Mouse (Mus musculus) hindbrain, postnatal 0 days (tissue): ENCODE measurements around the gene Rimbp2. TPM values are rescaled to one million over a fixed set of nuclear protein-coding genes. Genes with fewer than 3 reads are reported as not detected.

Experiments
- ATAC-seq: fragments of 200-750 bp; cut with Nextera tagmentation; 2 replicates; pipeline ENCODE4 v1.8.0; 2017; ENCODE audit warnings: mild to moderate bottlenecking, moderate TSS enrichment, moderate library complexity
- DNase-seq: peaks from one replicate; pipeline ENCODE4 v3.0.0-alpha.2; 2015; ENCODE audit warnings: low spot score
- H3K27ac ChIP-seq: fragments of 300-500 bp; sonication (generic); 2 replicates; pipeline ENCODE4 v1.5.1; 2014; ENCODE audit warnings: mild to moderate bottlenecking
- H3K27me3 ChIP-seq: fragments of 300-500 bp; sonication (generic); 2 replicates; pipeline ENCODE4 v1.6.1; 2014; ENCODE audit warnings: low read length, mixed read lengths; ENCODE audit not compliant: insufficient read depth
- H3K36me3 ChIP-seq: fragments of 300-500 bp; sonication (generic); 2 replicates; pipeline ENCODE4 v1.6.1; 2014; ENCODE audit warnings: low read length, mixed read lengths; ENCODE audit not compliant: insufficient read depth
- H3K4me1 ChIP-seq: fragments of 300-500 bp; sonication (generic); 2 replicates; pipeline ENCODE4 v1.6.1; 2014; ENCODE audit warnings: antibody characterized with exemption, low read length, mixed read lengths; ENCODE audit not compliant: insufficient read depth
- H3K4me2 ChIP-seq: fragments of 300-500 bp; sonication (generic); 2 replicates; pipeline ENCODE4 v1.6.1; 2014; ENCODE audit warnings: low read depth, mild to moderate bottlenecking, low read length, moderate library complexity, mixed read lengths
- H3K4me3 ChIP-seq: fragments of 300-500 bp; sonication (generic); 2 replicates; pipeline ENCODE4 v1.5.1; 2014; ENCODE audit warnings: low read length
- H3K9ac ChIP-seq: fragments of 300-500 bp; sonication (generic); replicated peaks from 2 replicates; pipeline ENCODE4 v1.6.1; 2014; ENCODE audit warnings: mild to moderate bottlenecking, low read length, moderate library complexity, mixed read lengths
- H3K9me3 ChIP-seq: fragments of 300-500 bp; sonication (generic); 2 replicates; pipeline ENCODE4 v1.6.1; 2016; ENCODE audit warnings: low read length, mixed read lengths
- CTCF ChIP-seq: IDR thresholded peaks from 2 replicates; pipeline ENCODE4 v1.5.1; 2016; ENCODE audit warnings: antibody characterized with exemption, control low read depth, low read depth
- WGBS: fragments of 180-500 bp; shearing (Covaris S2); extraction: QIAGEN DNeasy Blood & Tissue Kit; methylation state at CpG from one replicate; pipeline ENCODE4 v1.1.7; 2014; 5-methylcytosine and 5-hydroxymethylcytosine counted together
- polyA plus RNA-seq: library from polyadenylated mRNA; unstranded; fragments of >200 nt; fragmentation: Nextera tagmentation; extraction: Ambion mirVana; gene quantifications from 2 replicates; pipeline ENCODE4 v1.2.1, GENCODE M21; 2015
- total RNA-seq: library from RNA; depleted of rRNA; stranded (reverse); fragments of >200 nt; gene quantifications from 2 replicates; pipeline ENCODE4 v1.2.3, GENCODE M21; 2014

Rimbp2 gene
- total and polyA plus RNA-seq, 2 experiments from 2014 or later: 4.5 to 18.9 TPM

- Histone ChIP-seq H3K4me3 (no peak overlapping the region), H3K27ac (no peak overlapping the region), H3K9ac (no peak overlapping the region), H3K4me1 (no peaks in the 10 kb centered on the region), H3K27me3 (no peaks in the 10 kb centered on the region), H3K9me3 (no peaks in the 10 kb centered on the region), H3K4me2 (no peak overlapping the region), H3K36me3 (no peaks in the 10 kb centered on the region)
- 86% methylated on average over 6 of the region's 6 CpGs for WGBS
- ATAC-seq: peak; percentile 22; the same call in 1 of the 2 replicates
- DNase-seq: peak; percentile 36
- TF ChIP-seq CTCF: peak; percentile 49
Observed at GRCm38 (mm10) chr5:128744351-128744750, 208.9 kb downstream of the Rimbp2 start.

- WGBS: 18% methylated on average over 8 of the region's 8 CpGs
- peak; percentile 49 for DNase-seq
Observed at GRCm38 (mm10) chr5:128739838-128740171, 213.5 kb downstream of the Rimbp2 start.

GRCm38 (mm10) chr5:128739168-128739837 is 214.0 kb downstream of the Rimbp2 start:
- H3K4me3 ChIP-seq: no peak overlapping the region

More at GRCm38 (mm10) chr5:128739838-128740171, 213.5 kb downstream of the Rimbp2 start:
- peak; percentile 50 for ATAC-seq
- Histone ChIP-seq H3K27ac (no peak overlapping the region), H3K4me3 (no peak overlapping the region), H3K27me3 (no peaks in the 10 kb centered on the region), H3K4me1 (no peaks in the 10 kb centered on the region), H3K9me3 (no peaks in the 10 kb centered on the region), H3K9ac (no peak overlapping the region), H3K4me2 (peak overlapping the region; percentile 27; the same call in 1 of the 2 replicates), H3K36me3 (no peaks in the 10 kb centered on the region)
- TF ChIP-seq CTCF: peak; percentile 76

GRCm38 (mm10) chr5:128735921-128736320 is 217.4 kb downstream of the Rimbp2 start:
- ATAC-seq (no peak), DNase-seq (no peak)
- H3K36me3 ChIP-seq: no peaks in the 10 kb centered on the region
- no peak overlapping the region for H3K4me3 ChIP-seq
- H3K4me1 ChIP-seq: no peaks in the 10 kb centered on the region
- H3K27ac ChIP-seq: no peak overlapping the region
- no peak for TF ChIP-seq CTCF
- no peaks in the 10 kb centered on the region for H3K27me3 ChIP-seq
- no peak overlapping the region for H3K9ac ChIP-seq
- H3K4me2 ChIP-seq: no peak overlapping the region
- WGBS: 82% methylated on average over 22 of the region's 22 CpGs
- H3K9me3 ChIP-seq: no peaks in the 10 kb centered on the region

More at GRCm38 (mm10) chr5:128739168-128739837, 214.0 kb downstream of the Rimbp2 start:
- Histone ChIP-seq H3K27me3 (no peaks in the 10 kb centered on the region), H3K4me1 (no peaks in the 10 kb centered on the region), H3K9me3 (no peaks in the 10 kb centered on the region), H3K4me2 (peak overlapping the region; percentile 27; the same call in 1 of the 2 replicates), H3K9ac (no peak overlapping the region), H3K27ac (no peak overlapping the region), H3K36me3 (no peaks in the 10 kb centered on the region)
- no peak for TF ChIP-seq CTCF
- DNase-seq (peak; percentile 60), ATAC-seq (peak; percentile 73)
- 18% methylated on average over 16 of the region's 17 CpGs for WGBS

- peak; percentile 95 for TF ChIP-seq CTCF
- ATAC-seq: no peak
- Histone ChIP-seq H3K9me3 (no peaks in the 10 kb centered on the region), H3K4me1 (no peaks in the 10 kb centered on the region), H3K4me3 (no peak overlapping the region), H3K9ac (no peak overlapping the region), H3K4me2 (no peak overlapping the region), H3K27ac (no peak overlapping the region), H3K27me3 (no peaks in the 10 kb centered on the region), H3K36me3 (no peaks in the 10 kb centered on the region)
- DNase-seq: peak; percentile 87
- WGBS: 3% methylated on average over 6 of the region's 6 CpGs
Observed at GRCm38 (mm10) chr5:128733955-128734354, 219.3 kb downstream of the Rimbp2 start.

DNA sequence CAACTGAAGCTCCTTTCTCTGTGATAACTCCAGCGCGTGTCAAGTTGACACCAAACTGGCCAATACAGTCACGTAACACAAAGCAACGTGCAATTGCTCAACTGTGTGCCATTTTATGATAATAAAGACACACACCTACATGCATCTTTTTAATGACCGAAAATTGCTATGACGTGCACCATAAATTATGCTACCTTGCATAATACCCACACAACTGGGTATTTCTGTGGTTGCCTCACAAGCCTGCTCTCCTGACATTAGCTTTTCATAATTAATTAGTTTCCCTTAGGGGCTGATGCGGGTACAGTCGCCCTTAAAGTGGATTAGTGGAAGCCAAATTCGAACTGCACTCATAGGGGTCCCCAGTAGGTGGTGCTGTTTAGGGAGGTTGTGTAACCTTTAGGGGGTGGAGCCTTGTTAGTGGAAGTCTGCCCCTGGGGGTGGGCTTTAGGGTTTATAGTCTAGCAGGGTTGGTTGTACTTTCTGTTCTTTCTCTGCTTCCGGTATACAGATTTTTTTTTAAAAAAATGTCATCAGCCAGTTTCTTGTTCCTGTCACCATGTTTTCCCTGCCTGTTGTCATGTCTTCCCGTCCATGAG is 220.8 kb downstream of the Rimbp2 start:
- Histone ChIP-seq H3K36me3 (no peaks in the 10 kb centered on the region), H3K27ac (no peak overlapping the region), H3K4me2 (no peak overlapping the region), H3K9ac (no peak overlapping the region), H3K4me3 (no peak overlapping the region), H3K9me3 (no peaks in the 10 kb centered on the region), H3K27me3 (no peaks in the 10 kb centered on the region), H3K4me1 (no peaks in the 10 kb centered on the region)
- ATAC-seq (no peak), DNase-seq (peak; percentile 29)
- peak; percentile 59 for TF ChIP-seq CTCF
- 79% methylated on average over 11 of the region's 11 CpGs for WGBS

DNA sequence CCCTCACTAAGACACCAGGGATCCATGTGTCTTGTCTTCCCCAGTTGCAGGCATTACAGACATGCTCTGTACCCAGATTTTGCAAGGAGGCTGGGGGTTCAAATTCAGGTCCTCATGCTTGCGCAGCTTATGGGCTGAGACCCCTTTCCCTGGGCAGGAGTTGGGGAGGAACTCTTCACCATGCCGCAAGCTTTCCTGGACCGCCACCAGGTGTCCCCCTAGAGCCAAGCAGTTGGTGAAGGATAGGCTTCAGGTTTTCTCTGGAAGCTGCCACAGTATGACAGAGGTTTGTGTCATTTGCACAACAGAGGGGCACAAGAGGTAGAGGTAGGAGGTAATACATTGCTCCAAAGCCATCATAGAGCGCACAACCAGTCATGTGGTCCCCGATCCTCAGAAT is 222.7 kb downstream of the Rimbp2 start:
- Histone ChIP-seq H3K4me1 (no peaks in the 10 kb centered on the region), H3K9me3 (no peaks in the 10 kb centered on the region), H3K4me2 (no peak overlapping the region), H3K9ac (no peak overlapping the region), H3K4me3 (no peak overlapping the region), H3K27me3 (no peaks in the 10 kb centered on the region), H3K27ac (no peak overlapping the region), H3K36me3 (no peaks in the 10 kb centered on the region)
- peak; percentile 90 for TF ChIP-seq CTCF
- 31% methylated on average over 5 of the region's 5 CpGs for WGBS
- ATAC-seq (0 out of 2 replicates have a peak, but pooled peaks have one; percentile 40), DNase-seq (peak; percentile 69)
